Mouse (Mus musculus) liver, adult 2 months (tissue): Measurements from ENCODE around the gene B230118H07Rik. TPM values are rescaled to one million over a fixed set of nuclear protein-coding genes. Genes with fewer than 3 reads are reported as not detected.

Source experiments
- DNase-seq: peaks from one replicate; pipeline ENCODE4 v3.0.0-alpha.2; 2011; ENCODE audit warnings: low read depth, low spot score; ENCODE audit errors: extremely low read depth
- H3K27ac ChIP-seq: fragments of 200-500 bp; replicated peaks from 2 replicates; pipeline ENCODE4 v1.5.1; 2012; ENCODE audit warnings: low read depth, mild to moderate bottlenecking, control low read depth, inconsistent platforms, low read length; ENCODE audit not compliant: insufficient read depth
- H3K27me3 ChIP-seq: fragments of 200-500 bp; 2 replicates; pipeline ENCODE4 v1.6.1; 2012; ENCODE audit warnings: mild to moderate bottlenecking, moderate library complexity, low read length, inconsistent platforms; ENCODE audit not compliant: control insufficient read depth, insufficient read depth
- H3K36me3 ChIP-seq: fragments of 200-500 bp; 2 replicates; pipeline ENCODE4 v1.6.1; 2012; ENCODE audit warnings: low read length, inconsistent platforms; ENCODE audit not compliant: control insufficient read depth, insufficient read depth
- H3K4me1 ChIP-seq: fragments of 200-500 bp; 2 replicates; pipeline ENCODE4 v1.6.1; 2011; ENCODE audit warnings: low read length; ENCODE audit not compliant: control insufficient read depth, insufficient read depth
- H3K4me3 ChIP-seq: fragments of 200-500 bp; 2 replicates; pipeline ENCODE4 v1.5.1; 2011; ENCODE audit warnings: low read depth, mild to moderate bottlenecking, control low read depth, low read length, moderate library complexity; ENCODE audit not compliant: insufficient read depth
- H3K79me2 ChIP-seq: fragments of 200-500 bp; 2 replicates; pipeline ENCODE4 v1.6.1; 2012; ENCODE audit warnings: inconsistent platforms, mild to moderate bottlenecking, low read length, moderate library complexity; ENCODE audit not compliant: control insufficient read depth, insufficient read depth
- H3K9ac ChIP-seq: fragments of 200-500 bp; 2 replicates; pipeline ENCODE4 v1.6.1; 2012; ENCODE audit warnings: low read depth, mild to moderate bottlenecking, control low read depth, inconsistent platforms, low read length
- CTCF ChIP-seq: fragments of 200-500 bp; IDR thresholded peaks from 2 replicates; pipeline ENCODE4 v1.5.1; 2011; ENCODE audit warnings: low read depth, low read length, control low read depth
- POLR2A ChIP-seq: fragments of 200-500 bp; IDR thresholded peaks from 2 replicates; pipeline ENCODE4 v1.6.1; 2011; ENCODE audit warnings: low read length, control low read depth; ENCODE audit not compliant: insufficient read depth; ENCODE audit errors: extremely low read depth
- WGBS: fragments of 180-500 bp; shearing (Covaris S2); methylation state at CpG from one replicate; pipeline ENCODE4 v1.1.7; 2018; 5-methylcytosine and 5-hydroxymethylcytosine counted together
- polyA plus RNA-seq: library from polyadenylated mRNA; depleted of rRNA; stranded (reverse); fragments of >200 nt; gene quantifications from 2 replicates; pipeline ENCODE4 v1.2.3, GENCODE M21; 2012
- total RNA-seq: library from RNA; depleted of rRNA; stranded (reverse); fragments of >200 nt; gene quantifications from 2 replicates; pipeline ENCODE4 v1.2.3, GENCODE M21; 2014

Gene B230118H07Rik
- total and polyA plus RNA-seq, 2 experiments = 1.6 to 26.6 TPM

DNA sequence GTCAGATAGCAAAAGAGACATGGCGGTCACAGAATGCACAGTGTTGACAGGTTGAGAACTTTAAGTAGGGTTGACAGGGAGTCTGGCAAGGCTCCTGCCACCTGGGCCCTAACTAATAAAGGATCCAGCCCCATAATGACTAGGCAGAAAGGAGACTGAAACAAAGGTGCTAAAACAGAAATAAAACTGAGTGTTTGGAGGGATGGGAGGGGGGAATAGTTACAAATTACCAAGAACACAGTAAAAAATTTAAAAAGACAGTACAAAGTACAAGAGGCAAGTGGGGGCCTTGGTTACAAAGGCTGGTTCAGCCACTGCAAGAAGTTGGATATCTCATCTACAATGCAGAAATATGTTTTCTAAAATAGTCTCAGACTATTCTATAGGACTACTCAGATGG lies 93.4 kb downstream of the B230118H07Rik start:
- Histone ChIP-seq H3K4me1 (no peaks in the 10 kb centered on the region), H3K36me3 (peaks cover 2% of the 10 kb centered on the region; the same call in 1 of the 2 replicates), H3K9ac (no peak overlapping the region), H3K4me3 (no peak overlapping the region), H3K79me2 (no peaks in the 10 kb centered on the region), H3K27ac (no peak overlapping the region), H3K27me3 (no peaks in the 10 kb centered on the region)
- 91% methylated on average over 1 of the region's 1 CpGs for WGBS
- no peak for DNase-seq
- no peak for TF ChIP-seq POLR2A
- no peak for TF ChIP-seq CTCF

DNA sequence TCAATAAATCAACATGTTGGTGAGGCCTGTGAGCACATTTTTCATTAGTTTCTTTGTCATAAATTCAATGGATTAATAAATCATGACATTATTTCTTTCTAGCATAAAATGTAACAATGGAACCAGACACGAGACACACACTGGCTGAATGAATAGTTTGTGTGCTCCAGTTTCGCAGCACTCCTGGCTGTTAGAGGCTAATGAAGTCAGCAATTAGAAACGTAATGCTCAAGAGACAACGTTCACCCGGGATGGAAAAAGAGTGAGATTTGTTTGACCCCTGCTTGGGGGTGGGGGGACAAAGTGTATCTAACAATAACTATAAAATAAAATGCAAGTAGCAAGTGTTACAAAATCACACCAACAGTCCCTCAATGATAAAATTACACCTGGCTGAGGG lies 95.5 kb downstream of the B230118H07Rik start:
- DNase-seq = no peak
- H3K4me1 ChIP-seq = no peaks in the 10 kb centered on the region
- no peak overlapping the region for H3K4me3 ChIP-seq
- WGBS = 88% methylated on average over 5 of the region's 5 CpGs
- no peak overlapping the region for H3K27ac ChIP-seq
- H3K79me2 ChIP-seq = no peaks in the 10 kb centered on the region
- H3K27me3 ChIP-seq = no peaks in the 10 kb centered on the region; the same call in 1 of the 2 replicates
- no peaks in the 10 kb centered on the region for H3K36me3 ChIP-seq
- no peak overlapping the region for H3K9ac ChIP-seq
- no peak for TF ChIP-seq POLR2A
- TF ChIP-seq CTCF = no peak

DNA sequence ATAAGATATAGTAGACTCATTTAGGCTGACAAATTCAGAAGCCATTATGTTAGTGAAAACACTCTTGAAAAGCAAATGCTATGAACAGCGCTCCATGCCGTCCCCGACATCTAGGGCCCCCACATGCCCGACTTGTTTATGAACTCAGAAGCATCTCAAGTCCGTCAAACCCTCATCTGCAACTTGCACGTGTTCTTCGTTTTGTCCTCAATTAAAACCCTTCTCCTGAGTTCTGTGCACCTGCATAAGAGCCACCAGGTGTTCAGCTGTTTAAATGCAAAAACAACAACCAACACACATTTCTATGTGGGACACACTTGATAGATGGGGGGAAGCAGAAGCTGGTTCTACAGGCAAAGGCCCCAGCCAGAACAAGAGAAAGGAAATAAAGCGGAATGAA lies 97.0 kb downstream of the B230118H07Rik start:
- no peak overlapping the region for H3K9ac ChIP-seq
- no peaks in the 10 kb centered on the region for H3K36me3 ChIP-seq
- no peak overlapping the region for H3K4me3 ChIP-seq
- no peaks in the 10 kb centered on the region; the same call in 1 of the 2 replicates for H3K27me3 ChIP-seq
- no peak overlapping the region for H3K27ac ChIP-seq
- DNase-seq = no peak
- TF ChIP-seq POLR2A (no peak), CTCF (no peak)
- H3K4me1 ChIP-seq = no peaks in the 10 kb centered on the region
- H3K79me2 ChIP-seq = no peaks in the 10 kb centered on the region
- WGBS = 88% methylated on average over 8 of the region's 8 CpGs

DNA sequence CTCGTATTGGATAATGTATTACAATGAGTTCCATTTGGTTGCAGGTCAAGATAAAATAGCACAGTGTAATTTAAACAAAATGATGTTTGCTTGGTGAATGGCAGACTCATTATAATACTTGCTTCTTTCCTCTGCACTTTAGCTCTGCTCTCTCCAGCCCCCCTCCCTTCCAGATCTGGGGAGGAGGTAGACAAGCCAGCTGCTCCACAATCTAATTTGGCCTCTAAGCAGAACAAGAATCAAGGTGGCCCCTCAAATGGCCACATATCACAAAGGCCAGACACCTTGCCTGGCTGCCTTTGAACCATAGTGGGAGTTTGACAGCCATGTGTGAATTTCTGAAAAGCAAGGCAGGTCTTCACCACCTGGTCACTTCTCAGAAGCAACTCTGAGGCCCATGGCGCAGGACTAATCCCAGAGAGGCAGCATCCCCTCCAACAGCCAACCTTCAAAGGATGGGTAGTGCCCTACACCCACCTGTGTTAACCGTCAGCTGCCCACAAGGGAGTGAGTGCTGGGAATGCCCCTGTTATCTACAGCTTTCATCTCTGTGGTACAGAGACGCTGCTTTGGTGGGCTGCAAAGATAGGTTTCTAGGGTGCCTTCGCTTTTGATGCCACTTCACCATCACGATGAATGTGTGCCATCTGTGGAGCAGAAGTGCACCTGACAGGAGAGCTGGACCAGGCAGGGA lies 98.2 kb downstream of the B230118H07Rik start:
- TF ChIP-seq CTCF = no peak
- TF ChIP-seq POLR2A = no peak

GRCm38 (mm10) chr2:101550176-101550575 lies 99.2 kb downstream of the B230118H07Rik start:
- Histone ChIP-seq H3K9ac (no peak overlapping the region), H3K36me3 (no peaks in the 10 kb centered on the region), H3K79me2 (no peaks in the 10 kb centered on the region), H3K4me3 (no peak overlapping the region), H3K27me3 (no peaks in the 10 kb centered on the region; the same call in 1 of the 2 replicates), H3K27ac (no peak overlapping the region), H3K4me1 (no peaks in the 10 kb centered on the region)
- WGBS = 31% methylated on average over 2 of the region's 2 CpGs
- no peak for DNase-seq
- TF ChIP-seq POLR2A (no peak), CTCF (no peak)

More for the DNA sequence above, 98.2 kb downstream of the B230118H07Rik start:
- Histone ChIP-seq H3K27me3 (no peaks in the 10 kb centered on the region; the same call in 1 of the 2 replicates), H3K9ac (no peak overlapping the region), H3K4me3 (no peak overlapping the region), H3K36me3 (no peaks in the 10 kb centered on the region), H3K27ac (no peak overlapping the region), H3K4me1 (no peaks in the 10 kb centered on the region), H3K79me2 (no peaks in the 10 kb centered on the region)
- 70% methylated on average over 6 of the region's 6 CpGs for WGBS
- DNase-seq = no peak

DNA sequence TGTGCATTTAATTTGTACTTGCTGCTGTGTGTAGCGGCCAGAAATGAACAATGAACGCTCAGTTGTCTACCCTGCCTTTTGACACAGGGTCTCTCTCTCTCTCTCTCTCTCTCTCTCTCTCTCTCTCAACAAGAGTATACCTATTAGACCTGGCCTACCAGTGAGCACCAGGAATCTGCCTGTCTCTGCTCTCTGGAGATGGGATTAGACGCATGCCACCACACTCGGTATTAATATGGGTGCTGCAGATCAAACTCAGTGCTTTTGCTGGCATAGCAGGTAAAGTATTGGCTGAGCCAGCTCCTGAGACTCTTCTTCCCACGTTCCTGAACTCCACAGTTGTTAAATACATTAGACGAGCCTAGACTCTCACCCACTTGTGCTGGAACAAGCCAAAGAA lies 100.5 kb downstream of the B230118H07Rik start:
- Histone ChIP-seq H3K27ac (no peak overlapping the region), H3K27me3 (no peaks in the 10 kb centered on the region; the same call in 1 of the 2 replicates), H3K4me1 (no peaks in the 10 kb centered on the region), H3K36me3 (no peaks in the 10 kb centered on the region), H3K9ac (no peak overlapping the region), H3K79me2 (no peaks in the 10 kb centered on the region), H3K4me3 (no peak overlapping the region)
- no peak for DNase-seq
- 80% methylated on average over 6 of the region's 6 CpGs for WGBS
- TF ChIP-seq CTCF (no peak), POLR2A (no peak)
